Mouse (Mus musculus) bone marrow macrophage, adult 2 months (primary cell): Measurements from ENCODE around the gene Ube2l3.

Experiments
- CTCF ChIP-seq: IDR thresholded peaks from 2 replicates; pipeline ENCODE4 v1.5.1; 2012; ENCODE audit warnings: low read depth, mild to moderate bottlenecking, low read length, moderate library complexity
- POLR2A ChIP-seq: IDR thresholded peaks from 2 replicates; pipeline ENCODE4 v1.6.1; 2012; ENCODE audit warnings: mild to moderate bottlenecking, low read depth, low read length, borderline replicate concordance

- no peak for TF ChIP-seq CTCF
- no peak for TF ChIP-seq POLR2A
These were observed 70.2 kb downstream of the Ube2l3 start, which contains the start of gene Sdf2l1 for GRCm38 (mm10) chr16:17132089-17132905.
